Mouse (Mus musculus): ENCODE data around the gene Tm4sf5. TPM values are rescaled to one million over a fixed set of nuclear protein-coding genes. Genes with fewer than 3 reads are reported as not detected.

Tm4sf5 gene
- polyA plus RNA-seq, 1 experiment from 2014 or later: 6.2 TPM

- no peak overlapping the region for H3K4me3 ChIP-seq (ENCODE audit: low read depth, low read length)
- no peaks in the 10 kb centered on the region for H3K9me3 ChIP-seq (replicated peaks; ENCODE audit: control insufficient read depth, low read length, poor library complexity, severe bottlenecking)
- WGBS: 72% methylated on average over 3 of the region's 3 CpGs
- H3K4me2 ChIP-seq (ENCODE audit: low read length): no peak overlapping the region
- H3K9ac ChIP-seq (ENCODE audit: low read depth, low read length): no peak overlapping the region
- H3K27me3 ChIP-seq (ENCODE audit: control insufficient read depth, insufficient read depth, low read depth, low read length): peaks cover 2% of the 10 kb centered on the region; the same call in 1 of the 2 replicates
- no peak for ATAC-seq
- no peak overlapping the region for H3K27ac ChIP-seq (ENCODE audit: low read length)
- H3K36me3 ChIP-seq (ENCODE audit: control insufficient read depth, insufficient read depth, low read length): no peaks in the 10 kb centered on the region
- H3K4me1 ChIP-seq (ENCODE audit: control insufficient read depth, insufficient read depth, low read length): no peaks in the 10 kb centered on the region
Observed at GRCm38 (mm10) chr11:70502018-70502417, 3.0 kb upstream of the Tm4sf5 start.

- Histone ChIP-seq H3K27me3 (ENCODE audit: control insufficient read depth, insufficient read depth, low read depth, low read length) (peaks cover 2% of the 10 kb centered on the region; the same call in 1 of the 2 replicates), H3K9me3 (replicated peaks; ENCODE audit: control insufficient read depth, low read length, poor library complexity, severe bottlenecking) (no peaks in the 10 kb centered on the region), H3K4me1 (ENCODE audit: control insufficient read depth, insufficient read depth, low read length) (peaks cover 6% of the 10 kb centered on the region; the same call in 1 of the 2 replicates), H3K4me3 (ENCODE audit: low read depth, low read length) (no peak overlapping the region), H3K9ac (ENCODE audit: low read depth, low read length) (no peak overlapping the region), H3K36me3 (ENCODE audit: control insufficient read depth, insufficient read depth, low read length) (no peaks in the 10 kb centered on the region), H3K4me2 (ENCODE audit: low read length) (no peak overlapping the region), H3K27ac (ENCODE audit: low read length) (no peak overlapping the region)
- WGBS: 22% methylated on average over 4 of the region's 4 CpGs
- no peak for ATAC-seq
Observed at GRCm38 (mm10) chr11:70506385-70506784, 1.3 kb downstream of the Tm4sf5 start.

GRCm38 (mm10) chr11:70506962-70507515 lies 2.0 kb downstream of the Tm4sf5 start:
- Histone ChIP-seq H3K9me3 (replicated peaks; ENCODE audit: control insufficient read depth, low read length, poor library complexity, severe bottlenecking) (no peaks in the 10 kb centered on the region), H3K27ac (ENCODE audit: low read length) (no peak overlapping the region), H3K36me3 (ENCODE audit: control insufficient read depth, insufficient read depth, low read length) (no peaks in the 10 kb centered on the region), H3K4me3 (ENCODE audit: low read depth, low read length) (no peak overlapping the region), H3K27me3 (ENCODE audit: control insufficient read depth, insufficient read depth, low read depth, low read length) (peaks cover 2% of the 10 kb centered on the region; the same call in 1 of the 2 replicates), H3K4me2 (ENCODE audit: low read length) (no peak overlapping the region), H3K9ac (ENCODE audit: low read depth, low read length) (no peak overlapping the region), H3K4me1 (ENCODE audit: control insufficient read depth, insufficient read depth, low read length) (peaks cover 6% of the 10 kb centered on the region; the same call in 1 of the 2 replicates)
- ATAC-seq: no peak
- WGBS: 77% methylated on average over 7 of the region's 7 CpGs

GRCm38 (mm10) chr11:70509753-70510564 lies 4.9 kb downstream of the Tm4sf5 start:
- H3K4me3 ChIP-seq (ENCODE audit: low read depth, low read length): peak overlapping the region; percentile 14; the same call in 1 of the 2 replicates
- peak overlapping the region; percentile 50; the same call in 1 of the 2 replicates for H3K27ac ChIP-seq (ENCODE audit: low read length)
- peaks cover 2% of the 10 kb centered on the region; the same call in 1 of the 2 replicates for H3K27me3 ChIP-seq (ENCODE audit: control insufficient read depth, insufficient read depth, low read depth, low read length)
- peak overlapping the region; percentile 54 for H3K9ac ChIP-seq (ENCODE audit: low read depth, low read length)
- H3K36me3 ChIP-seq (ENCODE audit: control insufficient read depth, insufficient read depth, low read length): no peaks in the 10 kb centered on the region
- H3K4me2 ChIP-seq (ENCODE audit: low read length): peak overlapping the region; percentile 51
- ATAC-seq: peak; percentile 84
- WGBS: 8% methylated on average over 19 of the region's 19 CpGs
- H3K4me1 ChIP-seq (ENCODE audit: control insufficient read depth, insufficient read depth, low read length): peaks cover 6% of the 10 kb centered on the region; the same call in 1 of the 2 replicates
- H3K9me3 ChIP-seq (replicated peaks; ENCODE audit: control insufficient read depth, low read length, poor library complexity, severe bottlenecking): no peaks in the 10 kb centered on the region

GRCm38 (mm10) chr11:70511242-70511641 lies 6.2 kb downstream of the Tm4sf5 start:
- H3K4me3 ChIP-seq (ENCODE audit: low read depth, low read length): no peak overlapping the region
- H3K36me3 ChIP-seq (ENCODE audit: control insufficient read depth, insufficient read depth, low read length): no peaks in the 10 kb centered on the region
- ATAC-seq: no peak
- no peak overlapping the region for H3K9ac ChIP-seq (ENCODE audit: low read depth, low read length)
- no peak overlapping the region for H3K4me2 ChIP-seq (ENCODE audit: low read length)
- H3K4me1 ChIP-seq (ENCODE audit: control insufficient read depth, insufficient read depth, low read length): peaks cover 6% of the 10 kb centered on the region; the same call in 1 of the 2 replicates
- H3K9me3 ChIP-seq (replicated peaks; ENCODE audit: control insufficient read depth, low read length, poor library complexity, severe bottlenecking): no peaks in the 10 kb centered on the region
- H3K27ac ChIP-seq (ENCODE audit: low read length): no peak overlapping the region
- H3K27me3 ChIP-seq (ENCODE audit: control insufficient read depth, insufficient read depth, low read depth, low read length): no peaks in the 10 kb centered on the region
- WGBS: 79% methylated on average over 2 of the region's 2 CpGs

GRCm38 (mm10) chr11:70511825-70512224 lies 6.8 kb downstream of the Tm4sf5 start:
- no peaks in the 10 kb centered on the region for H3K36me3 ChIP-seq (ENCODE audit: control insufficient read depth, insufficient read depth, low read length)
- peaks cover 6% of the 10 kb centered on the region; the same call in 1 of the 2 replicates for H3K4me1 ChIP-seq (ENCODE audit: control insufficient read depth, insufficient read depth, low read length)
- no peaks in the 10 kb centered on the region for H3K9me3 ChIP-seq (replicated peaks; ENCODE audit: control insufficient read depth, low read length, poor library complexity, severe bottlenecking)
- H3K27ac ChIP-seq (ENCODE audit: low read length): no peak overlapping the region
- WGBS: 94% methylated on average over 7 of the region's 7 CpGs
- no peaks in the 10 kb centered on the region for H3K27me3 ChIP-seq (ENCODE audit: control insufficient read depth, insufficient read depth, low read depth, low read length)
- no peak overlapping the region for H3K9ac ChIP-seq (ENCODE audit: low read depth, low read length)
- H3K4me3 ChIP-seq (ENCODE audit: low read depth, low read length): no peak overlapping the region
- no peak overlapping the region for H3K4me2 ChIP-seq (ENCODE audit: low read length)
- ATAC-seq: no peak

- Histone ChIP-seq H3K36me3 (ENCODE audit: control insufficient read depth, insufficient read depth, low read length) (no peaks in the 10 kb centered on the region), H3K4me3 (ENCODE audit: low read depth, low read length) (no peak overlapping the region), H3K27me3 (ENCODE audit: control insufficient read depth, insufficient read depth, low read depth, low read length) (no peaks in the 10 kb centered on the region), H3K4me1 (ENCODE audit: control insufficient read depth, insufficient read depth, low read length) (peaks cover 6% of the 10 kb centered on the region; the same call in 1 of the 2 replicates), H3K27ac (ENCODE audit: low read length) (no peak overlapping the region), H3K9ac (ENCODE audit: low read depth, low read length) (no peak overlapping the region), H3K4me2 (ENCODE audit: low read length) (no peak overlapping the region), H3K9me3 (replicated peaks; ENCODE audit: control insufficient read depth, low read length, poor library complexity, severe bottlenecking) (no peaks in the 10 kb centered on the region)
- 81% methylated on average over 7 of the region's 7 CpGs for WGBS
- no peak for ATAC-seq
Observed at GRCm38 (mm10) chr11:70512709-70513342, 7.8 kb downstream of the Tm4sf5 start.

- Histone ChIP-seq H3K27ac (ENCODE audit: low read length) (no peak overlapping the region), H3K9ac (ENCODE audit: low read depth, low read length) (no peak overlapping the region), H3K4me1 (ENCODE audit: control insufficient read depth, insufficient read depth, low read length) (peaks cover 6% of the 10 kb centered on the region; the same call in 1 of the 2 replicates), H3K36me3 (ENCODE audit: control insufficient read depth, insufficient read depth, low read length) (no peaks in the 10 kb centered on the region), H3K4me2 (ENCODE audit: low read length) (no peak overlapping the region), H3K27me3 (ENCODE audit: control insufficient read depth, insufficient read depth, low read depth, low read length) (no peaks in the 10 kb centered on the region), H3K9me3 (replicated peaks; ENCODE audit: control insufficient read depth, low read length, poor library complexity, severe bottlenecking) (no peaks in the 10 kb centered on the region), H3K4me3 (ENCODE audit: low read depth, low read length) (no peak overlapping the region)
- WGBS: 53% methylated on average over 11 of the region's 11 CpGs
- ATAC-seq: no peak
Observed at GRCm38 (mm10) chr11:70513520-70513919, 8.5 kb downstream of the Tm4sf5 start.

Data from midbrain, embryonic 16.5 days (tissue).